Mouse (Mus musculus) cerebellum, postnatal 10 days (tissue): Measurements from ENCODE around the gene Cavin3.

Source experiments
- DNase-seq, 2 experiments: peaks; one replicate each; pipeline ENCODE4 v3.0.0; 2021; ENCODE audit warnings: mixed read lengths in 2 of 2

The Cavin3 gene

DNA sequence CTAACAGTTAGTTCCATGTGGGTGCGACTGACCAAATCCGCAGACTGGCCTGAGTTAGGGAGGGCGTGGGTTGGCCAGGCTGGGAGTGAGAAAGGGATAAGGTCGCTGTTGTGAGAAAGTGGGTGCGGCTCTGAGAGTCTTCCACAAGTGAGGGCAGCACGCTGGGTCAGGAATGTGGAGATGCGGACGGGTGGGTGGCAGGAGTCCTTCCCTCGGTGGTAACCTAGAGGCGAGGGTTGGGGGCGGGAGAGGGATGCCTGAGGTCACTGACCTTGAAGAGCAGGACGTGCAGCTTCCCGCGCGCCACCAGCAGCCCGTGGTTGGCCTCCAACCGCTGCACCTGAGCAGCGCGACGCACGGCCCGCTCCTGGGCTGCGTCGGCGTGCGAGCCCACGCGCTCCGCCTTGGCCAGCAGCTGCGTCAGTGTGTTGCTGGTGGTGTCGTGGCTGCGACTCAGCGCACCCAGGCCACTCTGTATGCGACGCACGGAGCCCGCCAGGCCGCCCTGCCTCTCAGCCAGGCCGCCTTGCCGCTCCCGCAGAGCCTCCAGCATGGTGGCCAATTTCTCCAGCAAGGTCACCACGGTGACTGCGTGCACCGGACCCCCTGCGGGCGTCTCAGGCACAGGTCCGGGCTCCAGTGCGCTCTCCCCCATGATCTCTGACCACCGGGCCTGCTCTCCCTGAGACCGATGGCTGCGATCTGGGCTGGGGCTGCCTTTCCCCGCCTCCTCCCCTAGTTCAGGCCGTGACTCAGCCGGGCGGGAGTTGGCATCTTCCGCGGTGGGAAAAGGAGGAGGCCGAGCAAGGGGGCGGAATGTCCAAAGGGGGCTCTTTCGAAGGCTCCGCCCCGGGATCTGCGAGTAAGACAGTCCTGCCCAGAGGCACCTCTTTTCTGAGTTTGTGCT, at the start of gene Cavin3:
TSS of gene Cavin3 (minus strand) at position 796 of the 907 bp plus-strand sequence.
- peak; percentile 80 to 88 for DNase-seq

DNA sequence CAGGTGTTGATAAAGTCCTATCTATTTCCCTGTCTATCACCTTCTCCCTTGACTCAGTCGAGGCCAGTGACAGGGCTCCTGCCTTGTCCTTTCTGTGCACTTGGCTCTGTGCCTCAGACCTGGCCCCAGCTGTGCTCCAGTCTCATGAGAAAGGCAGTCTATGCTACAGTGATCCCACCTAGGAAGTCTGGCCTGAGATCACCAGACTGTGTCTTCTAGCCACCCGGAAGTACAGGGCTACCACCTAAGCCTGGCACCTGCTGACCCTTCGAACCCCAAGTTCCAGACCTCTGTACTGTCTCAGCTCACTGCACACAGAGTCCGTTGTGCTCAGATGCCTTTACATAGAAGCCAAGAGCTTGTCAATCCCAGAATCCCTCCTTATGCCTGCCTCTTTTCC, 46.0 kb upstream of the Cavin3 start:
- peak in 1 of 2 experiments; percentile 9 for DNase-seq

DNA sequence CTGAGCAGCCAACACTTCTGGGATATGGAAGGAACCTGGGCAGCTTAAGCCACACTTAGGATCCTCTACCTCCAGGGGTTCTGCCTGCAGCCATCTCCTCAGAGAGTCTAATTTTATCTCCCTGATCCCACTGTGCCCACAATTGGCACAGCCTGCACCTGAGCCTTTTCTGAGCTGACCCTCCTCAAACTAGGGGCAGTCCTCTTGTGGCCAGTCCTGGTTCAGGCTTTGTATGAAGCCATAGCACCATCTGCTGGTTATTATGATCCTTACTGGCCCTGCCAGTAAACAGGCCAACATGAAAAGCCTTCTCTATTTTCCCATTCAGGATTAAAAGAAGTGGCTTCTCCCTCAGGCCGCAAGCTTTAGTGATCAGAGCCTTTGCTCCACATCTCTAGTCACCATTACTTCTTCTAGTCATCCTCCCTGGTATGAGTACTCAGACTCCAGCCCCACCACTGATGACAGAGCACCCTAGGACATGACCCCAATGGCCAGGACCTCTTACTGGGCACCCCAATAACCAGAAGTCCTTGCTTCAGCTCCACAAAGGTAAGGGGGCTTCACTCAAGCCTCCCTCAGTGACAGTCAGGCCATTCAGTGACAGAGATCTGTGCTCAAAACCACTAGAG, 45.3 kb upstream of the Cavin3 start:
- peak; percentile 64 to 75 for DNase-seq

DNA sequence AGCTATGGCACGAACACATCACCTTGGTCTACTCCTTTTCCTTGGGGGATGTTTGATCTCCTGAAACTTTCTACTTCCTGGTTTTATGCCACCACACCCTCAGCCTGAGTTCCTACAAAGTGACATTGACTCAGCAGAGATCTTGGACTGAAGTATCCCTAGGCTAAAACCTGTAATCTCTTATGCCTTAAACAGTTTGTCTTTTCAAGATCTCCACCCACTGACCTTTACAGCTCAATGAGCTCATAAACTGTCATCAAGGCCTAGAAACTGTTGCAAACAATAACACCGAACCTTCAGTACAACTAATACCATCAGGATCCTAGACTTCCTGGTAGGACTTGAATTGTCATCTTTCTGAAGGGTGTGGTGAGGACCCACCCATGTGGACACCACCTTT, 42.1 kb upstream of the Cavin3 start:
- DNase-seq: no peak

DNA sequence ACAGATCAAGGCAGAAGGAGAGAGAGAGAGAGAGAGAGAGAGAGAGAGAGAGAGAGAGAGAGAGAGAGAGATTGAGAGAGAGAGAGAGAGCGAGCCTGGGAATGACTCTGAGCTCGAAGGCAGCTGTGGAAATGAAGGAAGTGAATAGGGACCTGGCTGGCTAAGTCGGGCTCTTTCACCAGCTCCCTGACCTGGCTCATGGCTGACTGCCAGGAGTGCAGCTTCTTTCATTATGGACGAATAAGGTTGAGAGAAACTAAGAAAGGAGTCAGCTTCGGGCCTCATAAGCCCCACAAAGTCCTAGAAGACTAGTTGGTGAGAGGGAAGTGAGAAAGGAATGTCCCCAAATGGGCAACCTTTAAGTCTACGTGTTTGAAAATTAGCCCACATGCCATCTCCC, 38.1 kb upstream of the Cavin3 start:
- DNase-seq: peak; percentile 35 to 38

DNA sequence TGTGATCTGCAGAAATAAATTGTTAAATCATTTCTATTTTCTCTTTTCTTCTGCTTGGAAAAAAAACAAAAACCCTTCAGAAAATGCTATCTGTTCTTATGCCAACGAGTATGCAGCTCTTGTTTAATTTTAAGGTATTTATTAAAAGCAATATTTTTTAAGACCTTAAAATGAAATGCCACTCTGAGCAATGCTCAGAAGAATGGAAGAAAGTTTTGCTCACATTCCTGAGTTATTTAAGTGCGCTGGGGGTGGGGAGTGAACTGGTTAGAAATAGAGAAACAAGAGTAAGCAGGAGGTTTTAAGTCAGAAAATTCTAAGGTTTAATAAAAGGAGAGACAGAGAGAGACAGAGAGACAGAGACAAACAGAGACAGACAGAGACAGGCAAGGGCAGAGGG, 37.7 kb upstream of the Cavin3 start:
- no peak for DNase-seq

DNA sequence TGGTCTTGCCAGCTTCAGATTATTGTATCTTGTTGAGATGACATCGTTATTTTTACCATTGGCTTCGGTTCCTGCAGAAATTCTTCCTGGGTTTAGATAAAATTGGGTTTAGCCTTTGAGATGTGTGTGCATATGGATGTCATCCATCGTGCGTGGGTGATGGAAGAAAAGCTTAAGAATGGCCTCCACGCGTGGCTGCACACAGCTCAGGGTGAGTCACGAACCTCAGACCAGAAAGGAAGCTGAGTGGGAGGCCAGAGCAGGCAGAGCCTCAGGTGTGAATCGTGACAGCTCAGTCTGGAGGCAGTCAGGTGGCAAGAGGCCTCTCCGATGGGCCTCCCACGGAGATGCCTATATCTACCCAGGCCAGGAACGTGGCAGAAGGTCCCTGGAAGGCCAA, 37.2 kb upstream of the Cavin3 start:
- peak in 1 of 2 experiments; percentile 10 for DNase-seq

DNA sequence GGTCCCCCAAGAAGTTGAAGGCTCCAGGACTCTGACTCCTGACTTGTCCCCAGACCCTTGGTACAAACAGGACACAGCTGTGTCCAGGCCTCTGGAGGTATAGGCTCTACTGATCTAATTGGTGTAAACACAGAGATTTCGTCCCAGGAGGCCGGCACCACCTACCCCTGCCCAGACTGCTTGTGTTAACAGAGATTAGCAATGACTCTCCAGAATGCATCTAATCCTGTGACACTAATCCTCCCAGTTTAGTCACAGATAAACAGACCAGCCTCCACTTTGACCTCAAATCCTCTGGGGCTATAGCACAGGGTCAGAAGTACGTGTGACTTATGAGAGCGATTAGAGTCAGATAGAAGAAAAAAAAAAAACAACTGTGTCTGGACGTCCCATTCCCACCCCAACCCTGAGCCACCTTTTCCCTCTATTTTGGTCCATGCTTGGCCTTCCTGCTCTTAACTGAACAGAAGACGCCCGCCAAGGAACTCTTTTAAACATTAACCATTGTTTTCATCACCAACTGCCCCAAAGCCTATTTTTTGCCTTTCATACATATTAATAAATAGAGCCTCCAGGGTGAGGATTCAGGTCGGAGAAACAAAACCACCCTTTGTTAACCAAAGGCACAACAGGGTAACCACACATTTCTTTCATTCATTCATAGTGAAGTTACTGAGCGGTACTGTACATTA, 34.7 kb upstream of the Cavin3 start:
- DNase-seq: no peak

DNA sequence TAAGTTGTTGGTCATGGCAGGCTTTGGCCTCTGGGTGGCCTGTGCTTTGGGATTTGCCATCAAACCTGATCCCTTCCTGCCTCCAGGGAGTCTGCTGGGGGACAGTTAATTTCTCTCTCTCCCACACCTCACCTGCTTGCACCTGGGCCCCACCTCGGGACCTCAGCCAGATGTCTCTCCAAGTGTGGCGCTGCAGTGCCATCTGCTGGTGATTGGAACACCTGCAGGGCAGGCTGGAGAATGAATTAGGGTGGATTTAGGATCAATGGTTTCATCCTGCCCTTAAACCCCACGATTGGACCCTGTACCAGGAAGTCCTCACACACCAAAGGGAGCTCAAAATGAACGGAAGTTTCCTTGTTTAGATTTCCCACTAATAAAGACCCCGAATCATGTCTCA, 33.1 kb upstream of the Cavin3 start:
- DNase-seq: peak; percentile 83 to 85

DNA sequence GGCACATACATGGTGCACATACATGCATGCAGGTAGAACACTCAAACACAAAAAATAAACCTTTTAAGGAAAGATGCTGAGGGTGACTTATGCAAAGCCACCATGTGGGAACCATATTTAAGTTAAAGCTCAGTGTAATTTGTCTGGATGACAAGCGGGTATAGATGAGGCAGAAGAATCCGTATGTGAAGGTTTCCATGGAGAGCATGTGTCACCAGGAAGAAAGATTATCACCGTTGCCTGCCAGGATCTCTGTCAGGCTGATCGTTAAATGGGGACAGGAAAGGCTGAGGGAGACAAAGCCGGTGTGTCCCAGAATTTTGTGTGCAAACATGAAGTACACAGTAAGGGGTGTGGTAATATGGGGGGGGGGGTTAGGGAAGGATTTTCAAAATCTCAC, 32.5 kb upstream of the Cavin3 start:
- no peak for DNase-seq

DNA sequence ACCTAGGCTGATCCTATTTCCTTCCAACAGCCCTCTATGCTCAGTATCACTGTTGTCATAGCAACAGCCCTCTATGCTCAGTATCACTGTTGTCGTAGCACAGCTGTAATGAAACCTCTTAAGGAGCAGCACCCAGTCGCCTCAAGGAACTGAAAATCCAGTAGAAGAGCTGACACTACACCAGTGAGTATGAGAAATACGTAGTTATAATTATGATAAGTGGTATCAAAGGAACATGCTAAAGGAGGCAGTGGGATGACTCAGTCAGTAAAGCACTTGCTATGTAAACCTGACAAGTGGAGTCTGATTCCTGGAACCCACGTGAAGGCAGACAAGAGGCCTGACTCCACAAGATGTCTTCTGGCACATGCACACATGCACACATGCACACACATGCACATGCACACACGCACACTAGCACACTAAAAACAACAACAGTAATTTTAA, 31.8 kb upstream of the Cavin3 start:
- no peak for DNase-seq

DNA sequence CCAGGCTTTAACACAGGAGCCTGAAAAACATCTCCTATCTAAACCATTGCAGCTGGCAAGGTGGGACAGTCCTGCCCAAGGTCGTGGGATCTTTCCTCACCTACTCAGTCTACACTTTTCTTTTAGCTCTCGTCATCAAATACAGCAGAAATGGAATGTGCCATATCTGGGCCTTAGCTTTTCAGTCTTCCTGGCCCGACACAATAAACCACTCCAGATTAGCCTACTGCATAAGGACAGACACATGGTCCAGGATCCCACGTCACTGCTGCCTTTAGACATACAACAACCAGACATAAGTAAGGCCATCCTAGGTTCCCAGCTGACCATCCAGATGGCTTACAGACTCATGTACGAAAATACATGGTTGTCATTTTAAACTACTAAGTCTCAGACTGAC, 28.0 kb upstream of the Cavin3 start:
- no peak for DNase-seq

DNA sequence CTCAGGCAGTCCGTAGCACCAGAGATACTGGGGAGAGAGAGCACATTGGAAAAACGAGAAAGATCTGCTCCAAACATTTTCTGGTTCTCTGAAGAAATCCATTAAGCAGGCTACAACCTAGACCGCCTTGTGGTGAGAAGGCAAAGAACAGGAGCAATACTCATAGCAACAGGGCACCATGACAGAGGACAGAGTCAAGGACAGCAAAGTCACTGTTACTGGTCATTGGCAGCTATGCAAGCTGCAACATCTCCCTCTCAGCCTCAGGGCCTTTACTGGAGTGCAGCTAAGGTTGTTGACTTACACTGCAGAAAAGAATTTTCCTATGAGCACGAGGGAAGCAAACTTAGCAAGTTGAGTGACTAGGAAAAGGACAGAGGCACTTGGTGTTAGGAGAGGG, 25.2 kb upstream of the Cavin3 start:
- no peak for DNase-seq

DNA sequence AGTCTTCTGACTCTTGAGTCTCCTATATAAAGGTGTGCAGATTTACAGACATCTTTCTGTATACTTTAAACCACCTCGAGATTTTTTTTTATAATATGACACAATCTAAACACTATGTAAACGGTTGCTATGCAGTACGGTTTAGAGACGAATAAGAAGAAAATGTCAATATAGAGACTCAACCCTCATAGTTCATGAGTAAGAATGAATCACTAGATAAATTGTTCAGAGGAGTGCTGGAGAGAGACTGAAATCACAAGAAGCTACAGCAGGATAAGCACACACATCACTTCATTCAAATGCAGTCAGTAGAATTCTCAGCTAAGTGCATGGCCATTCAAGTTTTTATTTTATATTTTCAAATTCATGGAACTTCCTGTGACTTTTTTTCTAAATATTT, 19.9 kb upstream of the Cavin3 start:
- DNase-seq: no peak

DNA sequence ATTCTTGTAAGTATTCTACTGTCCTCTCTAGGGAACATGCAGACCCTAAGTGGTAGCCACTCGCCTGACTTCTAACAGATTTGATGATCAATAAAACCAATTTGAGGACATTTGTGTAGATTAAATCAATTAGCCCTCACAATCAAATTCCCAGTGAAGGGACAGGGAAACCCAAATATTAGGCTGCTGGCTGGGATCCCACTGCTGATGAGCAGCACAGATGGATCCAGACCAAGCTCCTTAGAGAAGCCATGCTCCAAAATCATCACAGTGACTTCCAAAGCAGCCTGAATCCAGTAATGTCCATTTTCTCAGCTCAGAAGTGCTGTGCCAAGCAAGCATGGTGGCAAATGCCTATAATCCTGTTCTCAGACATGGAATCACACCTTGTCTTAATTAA, 17.6 kb upstream of the Cavin3 start:
- DNase-seq: peak; percentile 56 to 58

DNA sequence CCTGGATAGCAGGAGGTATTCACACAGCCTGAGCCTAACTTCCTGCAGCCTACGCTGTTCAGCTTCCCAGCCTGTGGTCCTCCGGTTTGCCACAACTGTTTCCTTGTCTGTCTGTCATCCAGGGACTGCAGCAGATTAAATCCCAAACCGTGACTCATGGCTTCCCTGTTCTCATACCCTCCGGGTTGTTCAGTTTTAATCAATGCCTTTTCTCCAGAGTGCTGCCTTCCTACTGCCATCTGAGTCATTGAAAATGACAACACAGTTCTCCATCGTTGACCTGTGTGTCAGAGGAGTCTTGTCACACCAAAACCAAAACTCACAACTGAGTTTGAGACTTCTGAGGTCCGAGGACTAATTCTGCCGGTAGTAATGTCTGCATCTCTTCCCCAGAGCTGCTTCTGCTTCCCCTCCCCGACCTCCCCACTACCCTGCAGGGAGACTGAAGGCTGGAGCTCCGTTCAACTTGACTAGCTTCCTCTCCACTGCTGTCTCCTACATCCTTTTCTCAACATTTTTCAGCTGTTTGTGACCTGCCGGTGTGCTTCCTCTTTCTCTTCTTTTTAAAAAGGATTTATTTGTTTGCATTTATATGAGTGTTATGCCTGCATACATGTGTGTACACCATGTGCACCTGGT, 16.9 kb upstream of the Cavin3 start:
- DNase-seq: no peak

DNA sequence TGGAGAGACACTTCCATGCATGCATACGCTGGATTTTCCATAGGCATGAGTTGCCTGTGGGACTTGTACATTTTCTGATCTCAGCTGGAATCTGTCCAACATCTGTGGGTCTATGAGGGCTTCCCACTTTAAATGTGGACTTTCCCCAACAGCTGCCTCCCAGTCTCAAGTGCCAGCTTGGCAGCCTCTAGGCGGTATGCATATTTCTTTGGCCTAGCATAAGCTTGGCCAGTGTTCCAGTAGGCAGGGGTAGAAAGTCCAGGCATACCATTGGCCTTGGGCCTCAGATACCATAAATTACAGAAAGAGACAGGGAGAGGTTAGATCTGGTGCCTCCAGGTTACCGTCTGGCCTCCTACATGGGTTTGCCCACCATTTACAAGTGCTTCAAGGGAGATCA, 15.8 kb upstream of the Cavin3 start:
- DNase-seq: peak in 1 of 2 experiments; percentile 19

DNA sequence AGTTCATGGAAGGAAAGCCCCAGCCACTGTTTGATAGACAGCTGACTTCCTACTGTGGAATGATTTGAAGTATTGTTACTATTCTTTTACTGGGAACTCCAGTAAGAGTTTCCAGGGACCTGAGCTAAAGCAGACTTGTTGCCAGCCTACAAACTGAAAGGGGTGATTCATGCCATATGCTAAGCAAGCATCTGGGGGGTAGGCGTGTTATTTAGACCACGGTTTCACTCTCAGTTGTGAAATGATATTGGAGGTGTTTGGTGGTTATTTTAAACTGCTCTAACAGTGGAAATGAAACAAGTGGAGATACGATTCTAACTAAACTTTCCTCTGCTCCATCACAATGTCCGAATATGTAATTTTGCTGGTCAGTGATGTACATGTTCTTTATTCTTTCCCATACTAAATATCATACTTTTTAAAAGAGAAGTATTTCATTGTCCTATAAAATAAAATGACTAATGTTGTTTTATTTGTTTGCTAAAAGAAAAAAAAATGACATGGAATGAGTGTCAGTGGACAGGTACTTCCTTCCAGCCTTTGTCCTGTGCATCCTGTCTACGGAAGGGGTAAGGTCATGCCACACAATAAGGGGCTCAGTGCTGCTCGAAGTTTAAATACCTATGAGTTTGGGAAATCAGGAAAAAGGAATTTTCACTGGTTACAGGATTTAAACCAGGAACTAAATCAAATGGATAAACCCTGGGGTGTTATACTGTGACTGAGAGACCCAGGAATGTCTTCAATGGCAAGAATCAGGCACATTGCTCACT, 5.2 kb upstream of the Cavin3 start:
- DNase-seq: no peak

DNA sequence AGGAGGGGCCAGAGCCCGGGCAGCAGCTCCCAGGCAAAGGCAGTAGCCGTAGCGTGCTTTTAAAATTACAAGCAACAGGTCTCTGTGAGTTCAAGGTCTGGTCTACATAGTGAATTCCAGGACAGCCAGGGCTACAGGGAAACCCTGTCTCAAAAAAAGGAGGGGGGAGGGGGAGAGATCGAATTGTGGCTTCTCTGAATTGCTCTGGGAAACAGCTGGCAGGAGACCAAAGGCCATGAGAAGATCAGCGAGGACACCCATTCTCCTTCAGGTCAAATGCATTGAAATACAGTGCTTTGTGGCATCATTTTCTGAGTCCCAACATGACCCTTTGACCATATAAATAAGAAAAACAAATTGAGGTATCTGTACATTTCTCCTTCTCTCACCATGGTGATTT, 2.9 kb upstream of the Cavin3 start:
- DNase-seq: no peak

DNA sequence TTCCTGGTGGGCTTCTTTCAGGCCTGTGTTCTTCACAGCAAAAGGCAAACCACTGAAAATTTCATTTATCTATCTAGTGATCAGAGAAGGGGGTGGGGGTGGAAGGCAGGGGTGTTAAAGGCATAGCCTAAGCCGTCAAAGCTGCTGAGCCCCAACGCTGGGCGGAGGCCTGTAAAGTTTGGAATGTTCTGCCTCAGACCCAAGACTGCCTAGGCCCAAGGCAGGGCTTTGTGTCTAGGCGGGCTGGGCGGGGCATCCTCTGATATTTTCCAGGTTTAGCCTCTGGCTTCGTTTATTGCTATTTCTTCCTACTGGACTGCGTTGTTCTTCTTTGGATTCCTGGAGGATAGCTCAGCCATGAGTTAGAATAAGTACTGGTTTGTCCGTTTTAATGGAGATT, 326 bp upstream of the Cavin3 start:
- peak in 1 of 2 experiments; percentile 20 for DNase-seq

DNA sequence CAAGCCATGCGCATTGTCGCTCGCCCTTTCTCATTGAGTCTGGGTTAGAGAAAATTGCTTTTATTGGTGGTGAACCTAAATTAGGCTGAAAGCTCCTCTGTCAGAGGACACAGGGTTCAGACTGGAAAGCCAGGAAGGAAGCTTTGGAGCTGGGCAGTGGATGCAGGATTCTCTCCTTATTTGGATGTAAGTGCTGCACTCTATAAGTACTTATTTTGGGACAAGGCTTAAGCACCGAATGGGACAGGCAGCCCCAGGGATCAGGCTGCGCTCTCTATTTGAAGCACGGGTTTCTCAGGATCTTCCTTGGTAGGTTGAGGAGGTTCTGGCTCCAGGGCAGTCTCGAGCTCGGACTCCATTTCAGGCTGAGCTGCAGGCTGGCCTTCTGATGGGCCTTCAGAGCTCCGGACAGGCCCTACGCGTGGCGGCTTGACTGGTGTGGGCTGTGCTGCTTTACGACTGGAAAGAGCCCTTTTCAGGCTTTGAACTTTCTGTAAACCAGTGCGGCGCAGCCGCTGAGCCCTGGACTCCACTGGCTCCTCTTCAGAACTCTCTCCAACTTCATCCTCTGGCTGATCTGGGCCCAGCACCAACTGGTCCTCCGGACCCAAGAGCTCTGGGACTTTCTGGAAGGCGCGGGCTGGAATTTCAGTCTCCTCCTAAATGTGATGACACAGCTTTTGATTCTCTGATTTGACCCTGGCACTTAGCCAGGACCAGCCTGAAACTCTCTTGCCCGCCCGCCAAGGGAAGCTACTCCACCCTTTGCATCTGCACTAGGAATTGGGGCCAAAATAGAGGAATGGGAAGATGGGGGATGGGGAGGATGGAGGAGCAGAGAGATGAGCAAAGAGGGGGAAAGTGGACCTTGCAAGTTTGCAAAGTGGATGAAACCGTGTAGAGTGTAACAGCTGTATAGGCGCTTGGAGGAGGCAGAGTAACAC, 1.3 kb downstream of the Cavin3 start:
- DNase-seq: peak; percentile 64 to 73
